ENCODE assay signal across 11 mouse cellular contexts in the genomic region with DNA sequence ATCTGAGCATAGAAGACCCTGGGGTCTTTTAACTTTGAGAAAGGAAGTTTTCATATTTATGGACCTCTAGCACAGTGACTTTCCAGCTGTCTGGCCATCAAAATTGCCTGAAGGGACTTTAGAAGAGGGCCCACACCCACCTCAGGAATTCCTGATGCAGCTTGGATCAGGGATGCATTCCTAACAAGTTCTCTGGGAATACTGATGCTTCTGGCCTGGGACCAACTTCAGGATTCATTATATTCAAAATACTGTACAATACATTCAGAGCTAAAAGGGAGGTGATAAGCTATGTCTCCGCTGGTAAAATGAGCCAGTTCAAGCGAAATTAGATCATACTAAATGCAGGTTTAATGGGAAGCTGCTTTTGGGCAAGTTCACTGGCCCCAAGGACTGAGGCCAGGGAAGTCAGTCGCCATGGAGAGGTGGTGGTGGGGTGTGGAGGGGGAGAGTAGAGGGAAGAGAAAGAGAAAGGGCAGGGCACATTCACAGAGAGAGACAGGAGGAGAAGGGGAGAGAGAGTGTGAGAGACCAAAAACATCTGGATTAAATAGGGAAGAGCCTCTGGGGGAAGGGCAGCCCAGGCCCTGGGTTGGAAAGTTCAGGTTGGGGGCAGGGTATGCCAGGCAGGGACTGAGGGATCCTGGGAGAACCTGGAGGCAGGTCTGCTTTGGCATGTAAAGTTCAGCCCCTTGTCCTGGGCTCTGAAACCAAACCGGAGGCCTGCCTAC. TPM values are rescaled to one million over a fixed set of nuclear protein-coding genes. Genes with fewer than 3 reads are reported as not detected.
DNase-seq lines count a peak whose midpoint lies in the region; ATAC-seq and TF ChIP-seq lines count a peak whose summit lies in the region.
"Had no signal": no experiment of that assay in that cellular context is flagged by ENCODE, and none has a peak within 500 bp of the region (broad histone marks: within the 10 kb centered on the region; RNA-seq: fewer than 3 reads in every experiment).

No protein-coding gene starts in this region.

- no peak for TF ChIP-seq CTCF in kidney, adult 2 months (conservative IDR thresholded peaks at IDR 0.05; ENCODE audit: insufficient read depth, insufficient read length, low read depth, low read length)
- TF ChIP-seq CTCF in E14TG2a.4 (conservative IDR thresholded peaks at IDR 0.05; ENCODE audit: low read length), result no peak

- H3K27ac ChIP-seq in kidney, adult 2 months (ENCODE audit: insufficient read depth, low read depth, low read length), result no peak overlapping the region
- no peak overlapping the region for H3K27ac ChIP-seq in limb, embryonic 12.5 days
- H3K27ac ChIP-seq: macrophage had no signal

- H3K9me3 ChIP-seq in E14TG2a.4 (ENCODE audit: low read length), result no peaks in the 10 kb centered on the region
- H3K9me3 ChIP-seq in limb, embryonic 12.5 days, result no peaks in the 10 kb centered on the region
- H3K9me3 ChIP-seq: G1E had no signal

- no peak for TF ChIP-seq POLR2A in kidney, adult 2 months (IDR thresholded peaks at IDR 0.05; ENCODE audit: low read depth, low read length)

- H3K36me3 ChIP-seq in kidney, adult 2 months (ENCODE audit: control insufficient read depth, insufficient read depth, low read length), result no peaks in the 10 kb centered on the region
- H3K36me3 ChIP-seq in E14TG2a.4 (ENCODE audit: insufficient read depth, low read length), result no peaks in the 10 kb centered on the region
- H3K36me3 ChIP-seq in limb, embryonic 12.5 days, result no peaks in the 10 kb centered on the region

- no peaks in the 10 kb centered on the region for H3K27me3 ChIP-seq in kidney, adult 2 months (replicated peaks; ENCODE audit: control insufficient read depth, insufficient read depth, low read length)
- H3K27me3 ChIP-seq in E14TG2a.4 (ENCODE audit: insufficient read depth, low read length), result no peaks in the 10 kb centered on the region
- H3K27me3 ChIP-seq in limb, embryonic 12.5 days, result no peaks in the 10 kb centered on the region

- no peak overlapping the region for H3K4me3 ChIP-seq in kidney, adult 2 months (ENCODE audit: insufficient read depth, low read depth, low read length)
- peak overlapping the region; percentile 26; the same call in 1 of the 2 replicates for H3K4me3 ChIP-seq in E14TG2a.4 (replicated peaks; ENCODE audit: low read length)
- H3K4me3 ChIP-seq in limb, embryonic 12.5 days (replicated peaks), result no peak overlapping the region

- peaks cover 6% of the 10 kb centered on the region; the same call in 1 of the 2 replicates for H3K4me1 ChIP-seq in kidney, adult 2 months (ENCODE audit: control insufficient read depth, insufficient read depth, low read length)
- H3K4me1 ChIP-seq in E14TG2a.4 (replicated peaks; ENCODE audit: low read depth, low read length), result peaks cover 54% of the 10 kb centered on the region
- peaks cover 18% of the 10 kb centered on the region for H3K4me1 ChIP-seq in limb, embryonic 12.5 days (replicated peaks)

- 36% methylated on average over 4 of the region's 4 CpGs for WGBS in kidney, adult 2 months
- whole genome bisulfite sequencing in limb, embryonic 12.5 days, result 26% methylated on average over 4 of the region's 4 CpGs

- no peak overlapping the region for H3K9ac ChIP-seq in limb, embryonic 12.5 days (replicated peaks)

- ATAC-seq in limb, embryonic 12.5 days (ENCODE audit: insufficient number of reproducible peaks, insufficient read depth, low FRiP score, low TSS enrichment, low read depth), result peak; percentile 56; the same call in 1 of the 2 replicates
- ATAC-seq: intestine, embryonic 16.5 days had no signal

- peak overlapping the region; percentile 8; the same call in 1 of the 2 replicates for H3K4me2 ChIP-seq in limb, embryonic 12.5 days

- peak; percentile 10 for DNase-seq in kidney, adult 2 months
- DNase-seq in kidney, adult 11 months, result no peak
- peak; percentile 48 for DNase-seq in embryo, embryonic 9.5 days (ENCODE audit: extremely low spot score)
- no peak for DNase-seq in left cerebral cortex, adult 8-10 months (ENCODE audit: low spot score in 2 of 2)
- no peak for DNase-seq in adrenal gland, postnatal 25 days
- no peak for DNase-seq in cerebellum, postnatal 36 days

RNA-seq across cellular contexts. Expression of a gene that starts 24.7 kb away (rescaled TPM):
- 11.1 and 12.1 TPM in 2 replicates for polyA plus RNA-seq in kidney, adult 2 months (2012; rRNA removed)
- polyA plus RNA-seq in limb, embryonic 12.5 days (2016; fragmentation: Nextera tagmentation; extraction: Ambion mirVana), result 21.5 and 24.1 TPM in 2 replicates
- total RNA-seq in left cerebral cortex, adult 8-10 months (2022), result 10 to 100 TPM; 54.7 to 63.1 (median 59.9) TPM
- total RNA-seq in adrenal gland, postnatal 25 days (2021), result 6.2 and 7.4 TPM in 2 replicates

Comparison
In these comparisons a context has a peak if more than half of its experiments do, and no peak if none do; other contexts are left out.
1. DNase-seq: peak in kidney, adult 2 months (single experiment) and embryo, embryonic 9.5 days (single experiment); none in kidney, adult 11 months (single experiment), left cerebral cortex, adult 8-10 months (0 of 2), adrenal gland, postnatal 25 days (single experiment) and cerebellum, postnatal 36 days (0 of 2).